Mouse (Mus musculus): ENCODE data around the gene Fam149b. TPM values are rescaled to one million over a fixed set of nuclear protein-coding genes. Genes with fewer than 3 reads are reported as not detected.

The Fam149b gene
- polyA plus RNA-seq, 1 experiment from 2014 or later: 44.2 TPM

- H3K4me3 ChIP-seq (replicated peaks; ENCODE audit: low read length): no peak overlapping the region
- H3K9me3 ChIP-seq (ENCODE audit: control insufficient read depth, low read length): no peaks in the 10 kb centered on the region
- no peaks in the 10 kb centered on the region for H3K27me3 ChIP-seq (replicated peaks; ENCODE audit: control insufficient read depth, insufficient read depth, low read length)
- H3K4me1 ChIP-seq (replicated peaks; ENCODE audit: control insufficient read depth, insufficient read depth, low read length): no peaks in the 10 kb centered on the region
- WGBS: 91% methylated on average over 9 of the region's 9 CpGs
- H3K36me3 ChIP-seq (ENCODE audit: control insufficient read depth, insufficient read depth): peaks cover 15% of the 10 kb centered on the region
- H3K9ac ChIP-seq (replicated peaks; ENCODE audit: low read depth, low read length): no peak overlapping the region
- ATAC-seq: no peak
- no peak overlapping the region for H3K4me2 ChIP-seq (ENCODE audit: low read length)
- no peak overlapping the region for H3K27ac ChIP-seq (ENCODE audit: low read length)
Observed at GRCm38 (mm10) chr14:20379753-20380430, 31.9 kb downstream of the Fam149b start.

DNA sequence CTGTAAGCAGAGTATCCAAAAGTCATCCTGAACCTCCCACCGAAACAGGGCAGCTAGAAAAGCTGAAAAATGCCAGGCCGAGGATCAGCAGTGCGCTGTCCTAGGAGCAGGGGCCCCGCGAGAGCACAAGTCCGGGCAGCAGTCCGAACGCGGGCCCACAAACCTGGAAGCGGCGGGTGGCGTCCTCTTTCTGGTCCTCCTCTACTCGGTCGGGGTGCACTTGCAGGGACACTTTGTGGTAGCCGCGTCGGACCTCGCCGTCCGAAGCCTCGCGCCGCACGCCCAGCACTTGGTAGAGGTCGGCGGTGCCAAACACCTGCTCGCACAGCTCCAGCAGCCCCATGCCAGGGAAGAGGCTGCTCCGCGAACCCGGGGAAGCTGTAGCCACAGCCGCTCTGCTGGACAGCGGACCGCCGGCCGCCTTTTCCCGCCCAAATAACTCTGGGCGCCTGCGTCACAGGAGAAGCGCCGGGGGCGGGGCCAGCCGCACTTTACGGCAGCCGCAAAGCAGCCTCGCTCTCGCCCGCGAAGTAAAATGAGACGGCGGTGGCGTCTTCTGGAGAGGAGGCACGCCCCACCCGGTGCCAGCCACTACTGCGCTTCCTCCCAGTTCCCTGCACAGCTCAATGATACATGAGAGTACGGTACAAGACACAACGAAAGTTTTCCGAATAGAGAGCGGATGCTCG lies 40.6 kb downstream of the Fam149b start, which contains the start of gene Dnajc9:
TSS of gene Dnajc9 (minus strand) at position 470 of the 689 bp plus-strand sequence.
- Histone ChIP-seq H3K27me3 (replicated peaks; ENCODE audit: control insufficient read depth, insufficient read depth, low read length) (no peaks in the 10 kb centered on the region), H3K36me3 (ENCODE audit: control insufficient read depth, insufficient read depth) (peaks cover 7% of the 10 kb centered on the region; the same call in 1 of the 2 replicates), H3K9ac (replicated peaks; ENCODE audit: low read depth, low read length) (peak within 1 kb of the TSS; percentile 83), H3K4me2 (ENCODE audit: low read length) (peak within 1 kb of the TSS; percentile 87), H3K4me1 (replicated peaks; ENCODE audit: control insufficient read depth, insufficient read depth, low read length) (peaks cover 40% of the 10 kb centered on the region), H3K4me3 (replicated peaks; ENCODE audit: low read length) (peak within 1 kb of the TSS; percentile 94), H3K9me3 (ENCODE audit: control insufficient read depth, low read length) (no peaks in the 10 kb centered on the region), H3K27ac (ENCODE audit: low read length) (peak within 1 kb of the TSS; percentile 86)
- under 1% methylated on average over 59 of the region's 59 CpGs for WGBS
- peak; percentile 69 for ATAC-seq

DNA sequence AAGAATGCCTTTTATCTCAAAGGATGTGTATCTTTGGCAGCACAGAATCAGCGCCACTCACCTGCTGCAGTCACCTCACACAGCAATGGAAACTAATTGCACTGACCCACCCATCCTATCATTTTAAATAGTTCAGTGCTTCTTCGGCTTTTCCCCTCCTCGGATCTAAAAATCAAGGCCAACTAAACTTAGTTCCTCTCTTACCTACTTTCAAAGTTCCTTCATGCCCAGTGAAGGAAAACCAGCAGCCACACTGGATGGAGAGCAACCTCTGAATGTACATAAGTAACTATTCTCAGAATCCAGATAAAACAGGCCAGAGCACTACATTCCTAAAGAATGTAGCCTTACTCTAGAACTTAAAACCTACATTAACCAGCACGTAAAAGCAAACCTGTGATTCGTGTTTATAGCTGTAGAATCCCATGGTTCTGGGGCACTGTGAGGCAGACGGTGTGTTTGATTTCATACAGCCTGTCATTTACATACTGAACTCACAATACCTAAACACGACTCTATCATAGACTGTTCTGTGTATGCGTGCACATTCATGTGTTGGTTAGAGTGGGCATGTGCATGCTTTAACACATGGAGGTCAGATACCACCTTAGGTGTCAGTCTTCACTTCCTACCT lies 41.6 kb downstream of the Fam149b start:
- Histone ChIP-seq H3K4me3 (replicated peaks; ENCODE audit: low read length) (peak overlapping the region; percentile 94), H3K9me3 (ENCODE audit: control insufficient read depth, low read length) (no peaks in the 10 kb centered on the region), H3K4me2 (ENCODE audit: low read length) (peak overlapping the region; percentile 87), H3K4me1 (replicated peaks; ENCODE audit: control insufficient read depth, insufficient read depth, low read length) (peaks cover 43% of the 10 kb centered on the region), H3K9ac (replicated peaks; ENCODE audit: low read depth, low read length) (no peak overlapping the region), H3K27me3 (replicated peaks; ENCODE audit: control insufficient read depth, insufficient read depth, low read length) (no peaks in the 10 kb centered on the region), H3K27ac (ENCODE audit: low read length) (no peak overlapping the region), H3K36me3 (ENCODE audit: control insufficient read depth, insufficient read depth) (peaks cover 4% of the 10 kb centered on the region; the same call in 1 of the 2 replicates)
- no peak for ATAC-seq
- WGBS: 86% methylated on average over 8 of the region's 8 CpGs

DNA sequence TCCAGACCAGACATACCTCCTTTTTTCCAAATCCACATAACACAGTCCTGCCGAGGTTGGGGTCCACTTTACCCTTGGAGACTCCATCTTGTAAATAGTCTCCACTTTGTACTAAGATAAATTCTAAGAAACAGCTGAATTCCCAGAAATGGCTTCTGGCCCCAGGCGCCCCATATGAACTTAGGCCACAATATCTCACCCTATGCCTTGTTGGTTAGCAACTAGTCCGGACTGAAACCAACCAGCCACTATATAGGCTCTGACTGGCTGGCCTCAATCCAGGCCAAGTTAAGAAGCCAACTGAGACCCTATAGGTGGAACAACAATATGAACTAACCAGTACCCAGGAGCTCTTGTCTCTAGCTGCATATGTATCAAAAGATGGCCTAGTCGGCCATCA lies 44.4 kb downstream of the Fam149b start:
- no peak overlapping the region for H3K27ac ChIP-seq (ENCODE audit: low read length)
- H3K4me1 ChIP-seq (replicated peaks; ENCODE audit: control insufficient read depth, insufficient read depth, low read length): peaks cover 25% of the 10 kb centered on the region
- no peaks in the 10 kb centered on the region for H3K27me3 ChIP-seq (replicated peaks; ENCODE audit: control insufficient read depth, insufficient read depth, low read length)
- ATAC-seq: no peak
- H3K4me2 ChIP-seq (ENCODE audit: low read length): no peak overlapping the region
- no peak overlapping the region for H3K4me3 ChIP-seq (replicated peaks; ENCODE audit: low read length)
- 87% methylated on average over 3 of the region's 4 CpGs for WGBS
- H3K9ac ChIP-seq (replicated peaks; ENCODE audit: low read depth, low read length): no peak overlapping the region
- H3K9me3 ChIP-seq (ENCODE audit: control insufficient read depth, low read length): no peaks in the 10 kb centered on the region
- no peaks in the 10 kb centered on the region for H3K36me3 ChIP-seq (ENCODE audit: control insufficient read depth, insufficient read depth)

DNA sequence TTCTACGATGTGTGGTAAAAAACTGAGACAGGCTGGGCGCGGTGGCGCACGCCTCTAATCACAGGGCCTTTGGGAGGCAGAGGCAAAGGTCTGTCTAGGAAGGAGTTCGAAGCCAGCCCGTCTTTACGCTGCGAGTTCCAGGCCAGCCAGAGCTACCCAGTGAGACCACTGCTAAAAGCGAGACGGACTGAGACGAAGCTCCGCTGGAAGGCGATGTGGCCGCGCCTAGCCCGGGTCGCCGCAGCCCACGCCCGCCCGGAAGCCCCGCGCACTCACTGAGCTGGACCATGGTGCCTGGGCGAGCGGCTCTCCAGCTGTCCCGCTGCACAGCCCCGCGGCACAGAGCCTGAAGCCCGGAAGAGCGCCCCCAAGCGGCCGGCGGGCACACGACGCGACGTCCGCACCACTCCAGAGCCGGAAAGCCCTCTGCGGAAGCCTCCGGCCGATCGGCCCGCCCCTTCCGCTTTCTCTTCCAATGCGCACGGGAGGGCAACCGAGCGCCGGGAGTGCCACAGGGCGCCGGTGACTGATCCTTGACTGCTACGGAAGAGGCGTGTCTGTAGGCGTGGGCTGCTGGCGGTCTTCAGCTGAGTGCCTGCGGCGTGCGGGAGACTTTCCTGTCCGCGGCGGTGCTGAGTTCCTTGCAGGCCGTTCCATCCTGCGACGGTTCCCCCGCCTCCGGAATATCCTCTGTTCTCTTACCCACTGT lies 45.4 kb downstream of the Fam149b start, which contains the start of gene Mrps16:
TSS of gene Mrps16 (minus strand) at position 430 of the 709 bp plus-strand sequence.
- H3K4me2 ChIP-seq (ENCODE audit: low read length): peak within 1 kb of the TSS; percentile 63
- H3K36me3 ChIP-seq (ENCODE audit: control insufficient read depth, insufficient read depth): no peaks in the 10 kb centered on the region
- H3K4me1 ChIP-seq (replicated peaks; ENCODE audit: control insufficient read depth, insufficient read depth, low read length): peaks cover 15% of the 10 kb centered on the region
- H3K9me3 ChIP-seq (ENCODE audit: control insufficient read depth, low read length): no peaks in the 10 kb centered on the region
- ATAC-seq: peak; percentile 98
- H3K9ac ChIP-seq (replicated peaks; ENCODE audit: low read depth, low read length): peak within 1 kb of the TSS; percentile 85
- H3K27ac ChIP-seq (ENCODE audit: low read length): peak within 1 kb of the TSS; percentile 76
- H3K4me3 ChIP-seq (replicated peaks; ENCODE audit: low read length): peak within 1 kb of the TSS; percentile 63
- under 1% methylated on average over 68 of the region's 68 CpGs for WGBS
- no peaks in the 10 kb centered on the region for H3K27me3 ChIP-seq (replicated peaks; ENCODE audit: control insufficient read depth, insufficient read depth, low read length)

DNA sequence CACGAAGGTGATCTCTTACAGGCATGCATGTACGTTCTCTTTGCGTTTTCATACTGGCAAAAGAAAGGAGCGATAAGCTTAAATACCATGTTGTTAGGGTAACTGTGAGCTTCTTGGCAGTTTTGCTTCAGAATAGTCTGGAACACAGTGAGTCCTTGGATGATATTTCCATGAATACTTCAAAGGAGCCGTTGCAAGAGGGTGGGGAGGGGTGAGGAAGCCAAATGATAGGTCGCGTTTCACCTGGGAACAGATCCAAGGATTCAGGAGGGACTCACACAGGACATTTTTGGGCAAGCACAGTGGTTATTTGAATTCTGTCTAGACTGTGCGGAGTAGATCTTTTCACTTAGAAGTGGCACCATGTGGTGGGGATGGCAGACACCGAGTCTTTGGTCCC lies 49.3 kb downstream of the Fam149b start:
- H3K4me3 ChIP-seq (replicated peaks; ENCODE audit: low read length): no peak overlapping the region
- H3K9me3 ChIP-seq (ENCODE audit: control insufficient read depth, low read length): no peaks in the 10 kb centered on the region
- WGBS: 73% methylated on average over 9 of the region's 9 CpGs
- no peak overlapping the region for H3K4me2 ChIP-seq (ENCODE audit: low read length)
- peaks cover 9% of the 10 kb centered on the region for H3K4me1 ChIP-seq (replicated peaks; ENCODE audit: control insufficient read depth, insufficient read depth, low read length)
- H3K9ac ChIP-seq (replicated peaks; ENCODE audit: low read depth, low read length): no peak overlapping the region
- ATAC-seq: no peak
- no peaks in the 10 kb centered on the region for H3K36me3 ChIP-seq (ENCODE audit: control insufficient read depth, insufficient read depth)
- H3K27ac ChIP-seq (ENCODE audit: low read length): no peak overlapping the region
- no peaks in the 10 kb centered on the region for H3K27me3 ChIP-seq (replicated peaks; ENCODE audit: control insufficient read depth, insufficient read depth, low read length)

- Histone ChIP-seq H3K4me1 (replicated peaks; ENCODE audit: control insufficient read depth, insufficient read depth, low read length) (peaks cover 3% of the 10 kb centered on the region; the same call in 1 of the 2 replicates), H3K36me3 (ENCODE audit: control insufficient read depth, insufficient read depth) (no peaks in the 10 kb centered on the region), H3K4me2 (ENCODE audit: low read length) (no peak overlapping the region), H3K9me3 (ENCODE audit: control insufficient read depth, low read length) (no peaks in the 10 kb centered on the region), H3K9ac (replicated peaks; ENCODE audit: low read depth, low read length) (no peak overlapping the region), H3K27ac (ENCODE audit: low read length) (no peak overlapping the region), H3K27me3 (replicated peaks; ENCODE audit: control insufficient read depth, insufficient read depth, low read length) (no peaks in the 10 kb centered on the region), H3K4me3 (replicated peaks; ENCODE audit: low read length) (no peak overlapping the region)
- WGBS: 38% methylated on average over 4 of the region's 4 CpGs
- no peak for ATAC-seq
Observed at GRCm38 (mm10) chr14:20398864-20399263, 50.9 kb downstream of the Fam149b start.

DNA sequence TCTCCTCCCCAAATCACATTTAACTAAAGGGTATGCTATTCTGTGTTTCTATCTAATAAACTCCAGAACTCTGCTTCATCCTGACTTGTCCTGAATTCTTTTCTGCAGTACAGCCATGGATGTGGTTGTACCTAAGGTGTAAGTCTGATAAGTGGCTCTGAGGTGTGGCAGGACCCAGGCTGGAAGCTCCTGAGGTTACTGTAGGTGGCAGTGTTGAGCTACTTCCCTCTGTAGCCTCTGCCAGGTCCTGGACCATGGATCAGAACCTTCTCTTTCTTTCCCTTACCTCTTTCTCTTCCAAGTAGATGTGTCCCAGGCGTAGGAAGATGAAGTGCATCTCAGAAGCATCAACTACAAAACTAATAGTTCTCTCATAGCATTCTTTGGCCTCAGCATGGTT lies 52.1 kb downstream of the Fam149b start:
- ATAC-seq: no peak
- Histone ChIP-seq H3K4me1 (replicated peaks; ENCODE audit: control insufficient read depth, insufficient read depth, low read length) (no peaks in the 10 kb centered on the region), H3K27ac (ENCODE audit: low read length) (no peak overlapping the region), H3K4me3 (replicated peaks; ENCODE audit: low read length) (no peak overlapping the region), H3K36me3 (ENCODE audit: control insufficient read depth, insufficient read depth) (no peaks in the 10 kb centered on the region), H3K4me2 (ENCODE audit: low read length) (no peak overlapping the region), H3K9me3 (ENCODE audit: control insufficient read depth, low read length) (no peaks in the 10 kb centered on the region), H3K27me3 (replicated peaks; ENCODE audit: control insufficient read depth, insufficient read depth, low read length) (no peaks in the 10 kb centered on the region), H3K9ac (replicated peaks; ENCODE audit: low read depth, low read length) (no peak overlapping the region)
- whole genome bisulfite sequencing: 53% methylated on average over 1 of the region's 1 CpGs

DNA sequence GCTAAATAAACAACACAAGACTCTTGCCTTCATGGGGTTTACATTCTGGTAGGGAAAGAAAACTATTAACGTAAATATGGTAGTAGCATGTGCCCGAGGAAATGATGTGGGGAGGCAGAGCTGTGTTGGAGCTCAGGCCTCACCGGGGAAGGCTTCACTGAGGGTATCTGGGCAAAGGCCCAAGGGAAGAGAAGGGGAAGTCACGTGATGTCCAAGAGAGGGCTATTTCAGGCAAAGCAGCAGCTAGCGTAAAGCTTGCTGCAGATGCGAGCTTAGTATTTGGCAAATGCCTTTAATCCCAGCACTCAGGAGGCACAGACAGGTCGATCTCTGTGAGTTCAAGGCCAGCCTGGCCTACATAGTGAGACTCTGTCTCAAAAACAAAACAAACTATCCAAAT lies 74.3 kb downstream of the Fam149b start:
- WGBS: 74% methylated on average over 7 of the region's 7 CpGs
- Histone ChIP-seq H3K27ac (ENCODE audit: low read length) (no peak overlapping the region), H3K9ac (replicated peaks; ENCODE audit: low read depth, low read length) (no peak overlapping the region), H3K9me3 (ENCODE audit: control insufficient read depth, low read length) (no peaks in the 10 kb centered on the region), H3K4me2 (ENCODE audit: low read length) (no peak overlapping the region), H3K27me3 (replicated peaks; ENCODE audit: control insufficient read depth, insufficient read depth, low read length) (no peaks in the 10 kb centered on the region), H3K36me3 (ENCODE audit: control insufficient read depth, insufficient read depth) (no peaks in the 10 kb centered on the region), H3K4me3 (replicated peaks; ENCODE audit: low read length) (no peak overlapping the region), H3K4me1 (replicated peaks; ENCODE audit: control insufficient read depth, insufficient read depth, low read length) (no peaks in the 10 kb centered on the region)
- no peak for ATAC-seq

All from forebrain, embryonic 16.5 days (tissue).